Mouse (Mus musculus): ENCODE measurements around the gene Kcnh4. TPM values are rescaled to one million over a fixed set of nuclear protein-coding genes. Genes with fewer than 3 reads are reported as not detected.

Kcnh4 gene
- polyA plus RNA-seq, 1 experiment from 2014 or later, result 0.12 TPM

- WGBS, result 54% methylated on average over 7 of the region's 7 CpGs
- Histone ChIP-seq H3K4me1 (replicated peaks; ENCODE audit: control insufficient read depth, insufficient read depth, low read length) (0 out of 2 replicates have a peak, but pooled peaks cover 4% of the 10 kb centered on the region), H3K4me2 (replicated peaks; ENCODE audit: low read depth) (peak within 1 kb of the TSS; percentile 67), H3K27ac (ENCODE audit: low read depth, low read length) (no peak within 1 kb of the TSS; the same call in 1 of the 2 replicates), H3K9ac (ENCODE audit: low read depth, low read length) (peak within 1 kb of the TSS; percentile 43; the same call in 1 of the 2 replicates), H3K9me3 (ENCODE audit: control insufficient read depth) (no peaks in the 10 kb centered on the region), H3K27me3 (replicated peaks; ENCODE audit: control insufficient read depth, insufficient read depth, low read length) (no peaks in the 10 kb centered on the region), H3K36me3 (ENCODE audit: control insufficient read depth, insufficient read depth) (peaks cover 40% of the 10 kb centered on the region), H3K4me3 (ENCODE audit: low read depth, low read length) (peak within 1 kb of the TSS; percentile 30)
- no peak for TF ChIP-seq CTCF (IDR thresholded peaks at IDR 0.05; ENCODE audit: low read depth)
- no peak for ATAC-seq
Observed at GRCm38 (mm10) chr11:100703851-100704531, 55.8 kb downstream of the Kcnh4 start, which contains the start of gene Dhx58. Gene Dhx58 (minus strand): TSS chr11:100704271.

- peak overlapping the region; percentile 30 for H3K4me3 ChIP-seq (ENCODE audit: low read depth, low read length)
- peak overlapping the region; percentile 67 for H3K4me2 ChIP-seq (replicated peaks; ENCODE audit: low read depth)
- H3K27me3 ChIP-seq (replicated peaks; ENCODE audit: control insufficient read depth, insufficient read depth, low read length), result no peaks in the 10 kb centered on the region
- no peak for ATAC-seq
- no peak overlapping the region for H3K27ac ChIP-seq (ENCODE audit: low read depth, low read length)
- H3K4me1 ChIP-seq (replicated peaks; ENCODE audit: control insufficient read depth, insufficient read depth, low read length), result 0 out of 2 replicates have a peak, but pooled peaks cover 4% of the 10 kb centered on the region
- peaks cover 34% of the 10 kb centered on the region for H3K36me3 ChIP-seq (ENCODE audit: control insufficient read depth, insufficient read depth)
- no peaks in the 10 kb centered on the region for H3K9me3 ChIP-seq (ENCODE audit: control insufficient read depth)
- H3K9ac ChIP-seq (ENCODE audit: low read depth, low read length), result peak overlapping the region; percentile 43; the same call in 1 of the 2 replicates
- no peak for TF ChIP-seq CTCF (IDR thresholded peaks at IDR 0.05; ENCODE audit: low read depth)
- WGBS, result 73% methylated on average over 11 of the region's 11 CpGs
Observed at GRCm38 (mm10) chr11:100703366-100703765, 56.4 kb downstream of the Kcnh4 start.

- no peak for ATAC-seq
- Histone ChIP-seq H3K4me3 (ENCODE audit: low read depth, low read length) (peak overlapping the region; percentile 30), H3K36me3 (ENCODE audit: control insufficient read depth, insufficient read depth) (peaks cover 34% of the 10 kb centered on the region), H3K9me3 (ENCODE audit: control insufficient read depth) (no peaks in the 10 kb centered on the region), H3K27ac (ENCODE audit: low read depth, low read length) (no peak overlapping the region), H3K4me2 (replicated peaks; ENCODE audit: low read depth) (peak overlapping the region; percentile 67), H3K4me1 (replicated peaks; ENCODE audit: control insufficient read depth, insufficient read depth, low read length) (0 out of 2 replicates have a peak, but pooled peaks cover 4% of the 10 kb centered on the region), H3K27me3 (replicated peaks; ENCODE audit: control insufficient read depth, insufficient read depth, low read length) (no peaks in the 10 kb centered on the region), H3K9ac (ENCODE audit: low read depth, low read length) (no peak overlapping the region)
- 51% methylated on average over 7 of the region's 7 CpGs for WGBS
- no peak for TF ChIP-seq CTCF (IDR thresholded peaks at IDR 0.05; ENCODE audit: low read depth)
Observed at GRCm38 (mm10) chr11:100702906-100703305, 56.8 kb downstream of the Kcnh4 start.

GRCm38 (mm10) chr11:100702081-100702851 lies 57.5 kb downstream of the Kcnh4 start:
- H3K27ac ChIP-seq (ENCODE audit: low read depth, low read length), result no peak overlapping the region
- H3K4me1 ChIP-seq (replicated peaks; ENCODE audit: control insufficient read depth, insufficient read depth, low read length), result 0 out of 2 replicates have a peak, but pooled peaks cover 4% of the 10 kb centered on the region
- WGBS, result 35% methylated on average over 19 of the region's 19 CpGs
- H3K36me3 ChIP-seq (ENCODE audit: control insufficient read depth, insufficient read depth), result peaks cover 34% of the 10 kb centered on the region
- no peak overlapping the region for H3K9ac ChIP-seq (ENCODE audit: low read depth, low read length)
- no peaks in the 10 kb centered on the region for H3K9me3 ChIP-seq (ENCODE audit: control insufficient read depth)
- H3K27me3 ChIP-seq (replicated peaks; ENCODE audit: control insufficient read depth, insufficient read depth, low read length), result no peaks in the 10 kb centered on the region
- ATAC-seq, result peak; percentile 39; the same call in 1 of the 2 replicates
- peak overlapping the region; percentile 30 for H3K4me3 ChIP-seq (ENCODE audit: low read depth, low read length)
- TF ChIP-seq CTCF (IDR thresholded peaks at IDR 0.05; ENCODE audit: low read depth), result peak; percentile 97
- H3K4me2 ChIP-seq (replicated peaks; ENCODE audit: low read depth), result peak overlapping the region; percentile 67

GRCm38 (mm10) chr11:100701301-100701700 lies 58.4 kb downstream of the Kcnh4 start:
- H3K4me1 ChIP-seq (replicated peaks; ENCODE audit: control insufficient read depth, insufficient read depth, low read length), result 0 out of 2 replicates have a peak, but pooled peaks cover 4% of the 10 kb centered on the region
- H3K36me3 ChIP-seq (ENCODE audit: control insufficient read depth, insufficient read depth), result peaks cover 24% of the 10 kb centered on the region
- H3K4me3 ChIP-seq (ENCODE audit: low read depth, low read length), result no peak overlapping the region
- TF ChIP-seq CTCF (IDR thresholded peaks at IDR 0.05; ENCODE audit: low read depth), result no peak
- no peaks in the 10 kb centered on the region for H3K27me3 ChIP-seq (replicated peaks; ENCODE audit: control insufficient read depth, insufficient read depth, low read length)
- no peak for ATAC-seq
- no peaks in the 10 kb centered on the region for H3K9me3 ChIP-seq (ENCODE audit: control insufficient read depth)
- 12% methylated on average over 14 of the region's 14 CpGs for WGBS
- peak overlapping the region; percentile 48 for H3K4me2 ChIP-seq (replicated peaks; ENCODE audit: low read depth)
- H3K27ac ChIP-seq (ENCODE audit: low read depth, low read length), result no peak overlapping the region
- H3K9ac ChIP-seq (ENCODE audit: low read depth, low read length), result no peak overlapping the region

- no peak for ATAC-seq
- Histone ChIP-seq H3K4me3 (ENCODE audit: low read depth, low read length) (no peak overlapping the region), H3K27ac (ENCODE audit: low read depth, low read length) (no peak overlapping the region), H3K9ac (ENCODE audit: low read depth, low read length) (no peak overlapping the region), H3K4me1 (replicated peaks; ENCODE audit: control insufficient read depth, insufficient read depth, low read length) (0 out of 2 replicates have a peak, but pooled peaks cover 4% of the 10 kb centered on the region), H3K36me3 (ENCODE audit: control insufficient read depth, insufficient read depth) (peaks cover 18% of the 10 kb centered on the region), H3K9me3 (ENCODE audit: control insufficient read depth) (no peaks in the 10 kb centered on the region), H3K4me2 (replicated peaks; ENCODE audit: low read depth) (peak overlapping the region; percentile 48; the same call in 1 of the 2 replicates), H3K27me3 (replicated peaks; ENCODE audit: control insufficient read depth, insufficient read depth, low read length) (no peaks in the 10 kb centered on the region)
- TF ChIP-seq CTCF (IDR thresholded peaks at IDR 0.05; ENCODE audit: low read depth), result no peak
- 85% methylated on average over 3 of the region's 3 CpGs for WGBS
Observed at GRCm38 (mm10) chr11:100700710-100701109, 59.0 kb downstream of the Kcnh4 start.

All from intestine, postnatal 0 days (tissue).